Mouse (Mus musculus) spleen, postnatal 4 days (tissue): ENCODE results near the gene Taf13.

Experiments
- DNase-seq, 2 experiments: peaks; one replicate each; pipeline ENCODE4 v3.0.0; 2022; ENCODE audit warnings: low spot score in 2 of 2

Gene Taf13

GRCm38 (mm10) chr3:108572309-108573010 lies 962 bp downstream of the Taf13 start:
- no peak for DNase-seq

DNA sequence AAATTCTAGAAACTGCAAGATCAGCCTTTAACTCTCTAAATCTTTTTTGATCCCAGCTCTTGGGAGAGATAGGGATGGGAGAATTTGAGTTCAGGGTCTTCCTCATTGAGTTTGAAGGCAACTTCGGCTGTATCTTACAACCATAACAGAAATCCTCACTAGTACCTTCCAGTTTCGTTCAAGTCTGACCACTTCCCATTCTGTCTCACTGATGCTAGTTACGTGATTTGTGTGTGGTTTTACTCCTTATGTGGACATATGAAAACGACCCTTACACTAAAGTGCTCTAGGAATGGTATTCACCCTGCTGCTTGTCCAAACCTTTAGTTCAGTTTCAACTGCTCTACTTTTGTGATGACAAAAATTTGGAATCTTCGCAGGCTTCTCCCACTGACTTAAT lies 2.5 kb downstream of the Taf13 start:
- no peak for DNase-seq

- no peak for DNase-seq
These were observed 13.1 kb downstream of the Taf13 start for GRCm38 (mm10) chr3:108584580-108584979.

- no peak for DNase-seq
These were observed 16.9 kb downstream of the Taf13 start for GRCm38 (mm10) chr3:108588446-108588845.

DNA sequence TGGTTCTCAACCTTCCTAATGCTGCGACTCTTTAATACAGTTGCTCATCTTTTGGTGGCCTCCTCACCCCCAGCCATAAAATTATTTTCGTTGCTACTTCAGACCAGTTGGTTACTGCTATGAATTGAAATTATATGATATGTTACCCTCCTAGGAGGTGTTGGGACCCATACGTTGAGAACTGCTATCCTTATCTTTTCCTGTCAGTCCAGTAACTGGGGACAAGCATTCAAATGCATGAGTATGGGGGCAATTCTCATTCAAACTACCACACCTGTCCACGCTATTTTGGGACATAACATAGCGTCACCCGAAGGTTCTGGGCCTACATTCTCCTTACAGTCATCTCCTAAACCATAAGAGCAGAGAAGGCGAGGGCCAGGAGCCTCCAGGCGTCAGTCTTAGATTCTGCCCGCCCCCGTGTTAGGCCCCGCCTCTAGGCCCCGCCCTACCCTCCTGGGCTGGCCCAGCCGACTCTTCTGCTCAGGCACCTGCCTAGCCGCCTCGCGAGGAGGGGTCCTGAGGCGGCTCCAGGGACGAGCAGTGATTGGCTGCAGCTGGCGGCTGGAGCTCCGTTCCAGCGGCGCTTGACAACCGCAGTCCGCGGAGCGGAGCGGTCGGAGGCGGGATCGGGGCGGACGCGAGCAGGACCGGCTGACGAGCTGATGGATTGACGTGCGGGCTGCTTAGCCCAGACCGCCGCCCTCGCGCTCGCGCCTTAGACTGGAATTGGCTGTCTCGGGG lies 19.5 kb downstream of the Taf13 start, which contains the start of gene Wdr47:
Gene Wdr47 (plus strand): TSS at position 494 of the 744 bp plus-strand sequence.
- peak; percentile 96 to 98 for DNase-seq

- DNase-seq: no peak
These were observed 20.3 kb downstream of the Taf13 start for GRCm38 (mm10) chr3:108591530-108592522.

GRCm38 (mm10) chr3:108608906-108609305 lies 37.4 kb downstream of the Taf13 start:
- no peak for DNase-seq
